Mouse (Mus musculus): Measurements from ENCODE around the gene Atf6. TPM values are rescaled to one million over a fixed set of nuclear protein-coding genes. Genes with fewer than 3 reads are reported as not detected.
A peak's percentile ranks its signal among the peaks of the same experiment; 100 is the strongest.

Atf6 gene
- total and polyA plus RNA-seq, 3 experiments = 33.8 to 47.0 (median 35.3) TPM

- Histone ChIP-seq H3K27ac (ENCODE audit: insufficient read depth, low read depth) (no peak overlapping the region), H3K36me3 (replicated peaks in 1 of 2; ENCODE audit: control insufficient read depth in 1 of 2, insufficient read depth in 1 of 2, low read length in 1 of 2) (peaks cover 2 to 15% of the 10 kb centered on the region in 2 experiments), H3K27me3 (replicated peaks) (no peaks in the 10 kb centered on the region), H3K4me1 (ENCODE audit: control insufficient read depth in 1 of 2, insufficient read depth in 2 of 2) (peaks cover 25 to 68% of the 10 kb centered on the region in 2 experiments), H3K9me3 (replicated peaks; ENCODE audit: low read length) (no peaks in the 10 kb centered on the region), H3K79me2 (replicated peaks; ENCODE audit: control insufficient read depth, extremely low read depth, insufficient read depth, poor library complexity, severe bottlenecking) (no peaks in the 10 kb centered on the region), H3K4me3 (replicated peaks in 1 of 3; ENCODE audit: low read depth in 2 of 3, low read length in 2 of 3, poor library complexity in 1 of 3) (no peak overlapping the region), H3K9ac (ENCODE audit: insufficient read depth, low read depth) (no peak overlapping the region), H3K4me2 (ENCODE audit: insufficient read depth, low read depth, poor library complexity, severe bottlenecking) (no peak overlapping the region)
- in situ Hi-C loops (cut with MboI; ENCODE audit: low pct_ligation_motif_present, low pct_unique_long_range_greater_than_20kb, low sequenced_read_pairs) = no loop called here
- dilution Hi-C loops (cut with MboI; ENCODE audit: extremely low pct_ligation_motif_present, extremely low pct_unique_long_range_greater_than_20kb, low sequenced_read_pairs) = no loop called here
- no peak for DNase-seq (ENCODE audit: extremely low read depth)
- peak; percentile 9; the same call in 1 of the 2 replicates for TF ChIP-seq ETS1 (conservative IDR thresholded peaks at IDR 0.05; ENCODE audit: low read depth, low read length)
- no peak for TF ChIP-seq UBTF (IDR thresholded peaks at IDR 0.05; ENCODE audit: low read depth, low read length)
- TF ChIP-seq CHD2 (IDR thresholded peaks at IDR 0.05; ENCODE audit: low read length) = no peak
- TF ChIP-seq MEF2A (IDR thresholded peaks at IDR 0.05; ENCODE audit: borderline replicate concordance, low read depth, low read length) = 0 out of 2 replicates have a peak, but pooled peaks have one; percentile 33
- TF ChIP-seq MAX (IDR thresholded peaks at IDR 0.05; ENCODE audit: low read length) = peak; percentile 38; the same call in 1 of the 2 replicates
- TF ChIP-seq CTCF (conservative IDR thresholded peaks at IDR 0.05 in 1 of 2, IDR thresholded peaks at IDR 0.05 in 1 of 2; ENCODE audit: low read depth in 2 of 2, low read length in 2 of 2) = no peak
- no peak for TF ChIP-seq TBP (conservative IDR thresholded peaks at IDR 0.05; ENCODE audit: low read depth, low read length)
- TF ChIP-seq SIN3A (IDR thresholded peaks at IDR 0.05; ENCODE audit: low read length) = 0 out of 2 replicates have a peak, but pooled peaks have one; percentile 17
- no peak for TF ChIP-seq E2F4 (IDR thresholded peaks at IDR 0.05; ENCODE audit: insufficient replicate concordance, low read depth, low read length)
Observed at GRCm38 (mm10) chr1:170701582-170701981, 166.0 kb downstream of the Atf6 start.

GRCm38 (mm10) chr1:170701178-170701577, 166.4 kb downstream of the Atf6 start:
- peak; percentile 47 for DNase-seq (ENCODE audit: extremely low read depth)
- H3K27ac ChIP-seq (ENCODE audit: insufficient read depth, low read depth) = peak overlapping the region; percentile 25; the same call in 1 of the 2 replicates
- no peaks in the 10 kb centered on the region for H3K27me3 ChIP-seq (replicated peaks)
- no peak overlapping the region for H3K9ac ChIP-seq (ENCODE audit: insufficient read depth, low read depth)
- no peaks in the 10 kb centered on the region for H3K79me2 ChIP-seq (replicated peaks; ENCODE audit: control insufficient read depth, extremely low read depth, insufficient read depth, poor library complexity, severe bottlenecking)
- no peak overlapping the region for H3K4me2 ChIP-seq (ENCODE audit: insufficient read depth, low read depth, poor library complexity, severe bottlenecking)
- peaks cover 0 to 11% of the 10 kb centered on the region in 2 experiments for H3K36me3 ChIP-seq (replicated peaks in 1 of 2; ENCODE audit: control insufficient read depth in 1 of 2, insufficient read depth in 1 of 2, low read length in 1 of 2)
- TF ChIP-seq IRF4 (IDR thresholded peaks at IDR 0.05; ENCODE audit: low read depth, low read length) (peak; percentile 22; the same call in 1 of the 2 replicates), JUN (IDR thresholded peaks at IDR 0.05; ENCODE audit: insufficient read depth, low read depth, low read length) (no peak)
- dilution Hi-C loops (cut with MboI; ENCODE audit: extremely low pct_ligation_motif_present, extremely low pct_unique_long_range_greater_than_20kb, low sequenced_read_pairs) (no loop called here), in situ Hi-C loops (cut with MboI; ENCODE audit: low pct_ligation_motif_present, low pct_unique_long_range_greater_than_20kb, low sequenced_read_pairs) (no loop called here)
- no peak overlapping the region for H3K4me3 ChIP-seq (replicated peaks in 1 of 3; ENCODE audit: low read depth in 2 of 3, low read length in 2 of 3, poor library complexity in 1 of 3)
- no peaks in the 10 kb centered on the region for H3K9me3 ChIP-seq (replicated peaks; ENCODE audit: low read length)
- peaks cover 25 to 64% of the 10 kb centered on the region in 2 experiments for H3K4me1 ChIP-seq (ENCODE audit: control insufficient read depth in 1 of 2, insufficient read depth in 2 of 2)

- in situ Hi-C loops (cut with MboI; ENCODE audit: low pct_ligation_motif_present, low pct_unique_long_range_greater_than_20kb, low sequenced_read_pairs) (no loop called here), dilution Hi-C loops (cut with MboI; ENCODE audit: extremely low pct_ligation_motif_present, extremely low pct_unique_long_range_greater_than_20kb, low sequenced_read_pairs) (no loop called here)
- no peaks in the 10 kb centered on the region for H3K79me2 ChIP-seq (replicated peaks; ENCODE audit: control insufficient read depth, extremely low read depth, insufficient read depth, poor library complexity, severe bottlenecking)
Observed at GRCm38 (mm10) chr1:170700496-170701027, 167.0 kb downstream of the Atf6 start.

More at GRCm38 (mm10) chr1:170700496-170701027, 167.0 kb downstream of the Atf6 start:
- Histone ChIP-seq H3K4me2 (ENCODE audit: insufficient read depth, low read depth, poor library complexity, severe bottlenecking) (no peak overlapping the region), H3K4me1 (ENCODE audit: control insufficient read depth in 1 of 2, insufficient read depth in 2 of 2) (peaks cover 22 to 58% of the 10 kb centered on the region in 2 experiments), H3K4me3 (replicated peaks in 1 of 3; ENCODE audit: low read depth in 2 of 3, low read length in 2 of 3, poor library complexity in 1 of 3) (no peak overlapping the region), H3K27ac (ENCODE audit: insufficient read depth, low read depth) (peak overlapping the region; percentile 25; the same call in 1 of the 2 replicates), H3K9ac (ENCODE audit: insufficient read depth, low read depth) (no peak overlapping the region), H3K36me3 (replicated peaks in 1 of 2; ENCODE audit: control insufficient read depth in 1 of 2, insufficient read depth in 1 of 2, low read length in 1 of 2) (peaks cover 0 to 6% of the 10 kb centered on the region in 2 experiments), H3K9me3 (replicated peaks; ENCODE audit: low read length) (no peaks in the 10 kb centered on the region), H3K27me3 (replicated peaks) (no peaks in the 10 kb centered on the region)
- no peak for TF ChIP-seq IRF4 (IDR thresholded peaks at IDR 0.05; ENCODE audit: low read depth, low read length)
- TF ChIP-seq MAX (IDR thresholded peaks at IDR 0.05; ENCODE audit: low read length) = 0 out of 2 replicates have a peak, but pooled peaks have one; percentile 13
- TF ChIP-seq MEF2A (IDR thresholded peaks at IDR 0.05; ENCODE audit: borderline replicate concordance, low read depth, low read length) = no peak
- no peak for TF ChIP-seq USF2 (conservative IDR thresholded peaks at IDR 0.05; ENCODE audit: low read depth, low read length)
- TF ChIP-seq POLR2A (IDR thresholded peaks at IDR 0.05; ENCODE audit: low read depth, low read length) = no peak
- TF ChIP-seq RCOR1 (conservative IDR thresholded peaks at IDR 0.05; ENCODE audit: low read depth, low read length) = no peak
- TF ChIP-seq PAX5 (IDR thresholded peaks at IDR 0.05; ENCODE audit: low read length) = no peak
- no peak for TF ChIP-seq ZKSCAN1 (IDR thresholded peaks at IDR 0.05; ENCODE audit: borderline replicate concordance, low read depth, low read length)
- TF ChIP-seq TCF12 (IDR thresholded peaks at IDR 0.05; ENCODE audit: low read depth, low read length) = no peak
- DNase-seq (ENCODE audit: extremely low read depth) = no peak
